Mouse (Mus musculus): ENCODE measurements around the gene Olfr615. TPM values are rescaled to one million over a fixed set of nuclear protein-coding genes. Genes with fewer than 3 reads are reported as not detected.

Gene Olfr615
- polyA plus RNA-seq, 1 experiment from 2014 or later, result not detected

- Histone ChIP-seq H3K9ac (ENCODE audit: low read length) (no peak overlapping the region), H3K4me1 (ENCODE audit: control insufficient read depth, insufficient read depth, low read length) (no peaks in the 10 kb centered on the region), H3K9me3 (replicated peaks; ENCODE audit: control insufficient read depth, low read length) (no peaks in the 10 kb centered on the region), H3K27me3 (ENCODE audit: control insufficient read depth, insufficient read depth, low read length) (no peaks in the 10 kb centered on the region), H3K4me3 (replicated peaks; ENCODE audit: low read length) (no peak overlapping the region), H3K36me3 (ENCODE audit: control insufficient read depth, insufficient read depth, low read length) (no peaks in the 10 kb centered on the region), H3K27ac (ENCODE audit: low read length) (no peak overlapping the region), H3K4me2 (ENCODE audit: low read depth, low read length) (no peak overlapping the region)
- 63% methylated on average over 2 of the region's 2 CpGs for WGBS
- no peak for ATAC-seq (ENCODE audit: insufficient read depth, low FRiP score)
These were observed 51.5 kb downstream of the Olfr615 start for GRCm38 (mm10) chr7:103607425-103607824.

GRCm38 (mm10) chr7:103612434-103612833, 56.6 kb downstream of the Olfr615 start, which contains the start of gene Olfr620:
TSS of gene Olfr620 (minus strand) at chr7:103612534.
- no peaks in the 10 kb centered on the region for H3K4me1 ChIP-seq (ENCODE audit: control insufficient read depth, insufficient read depth, low read length)
- H3K4me3 ChIP-seq (replicated peaks; ENCODE audit: low read length), result no peak within 1 kb of the TSS
- no peaks in the 10 kb centered on the region for H3K27me3 ChIP-seq (ENCODE audit: control insufficient read depth, insufficient read depth, low read length)
- H3K27ac ChIP-seq (ENCODE audit: low read length), result no peak within 1 kb of the TSS
- WGBS, result 70% methylated on average over 2 of the region's 2 CpGs
- no peak within 1 kb of the TSS for H3K9ac ChIP-seq (ENCODE audit: low read length)
- no peaks in the 10 kb centered on the region for H3K36me3 ChIP-seq (ENCODE audit: control insufficient read depth, insufficient read depth, low read length)
- no peak for ATAC-seq (ENCODE audit: insufficient read depth, low FRiP score)
- H3K4me2 ChIP-seq (ENCODE audit: low read depth, low read length), result no peak within 1 kb of the TSS
- H3K9me3 ChIP-seq (replicated peaks; ENCODE audit: control insufficient read depth, low read length), result no peaks in the 10 kb centered on the region

Small RNAs within 50 kb of the gene (microRNA-seq; reads per million reads assigned to microRNA genes)
- gene Gm26506, result not detected

Other genes with a start within 250 kb of the Olfr615 start
- not detected in 2 replicates for gene Olfr597, start 239.8 kb upstream of the Olfr615 start, polyA plus RNA-seq (2015; fragmentation: Nextera tagmentation; extraction: Ambion mirVana)
- gene Olfr598, start 232.5 kb upstream of the Olfr615 start, polyA plus RNA-seq (2015; fragmentation: Nextera tagmentation; extraction: Ambion mirVana), result not detected in 2 replicates
- gene Olfr599, start 220.2 kb upstream of the Olfr615 start, polyA plus RNA-seq (2015; fragmentation: Nextera tagmentation; extraction: Ambion mirVana), result not detected in 2 replicates
- not detected in 2 replicates for gene Olfr600, start 206.4 kb upstream of the Olfr615 start, polyA plus RNA-seq (2015; fragmentation: Nextera tagmentation; extraction: Ambion mirVana)
- not detected in 2 replicates for gene Olfr601, start 193.4 kb upstream of the Olfr615 start, polyA plus RNA-seq (2015; fragmentation: Nextera tagmentation; extraction: Ambion mirVana)
- not detected in 2 replicates for gene Olfr603, start 169.9 kb upstream of the Olfr615 start, polyA plus RNA-seq (2015; fragmentation: Nextera tagmentation; extraction: Ambion mirVana)
- not detected in 2 replicates for gene Usp17lc, start 141.0 kb upstream of the Olfr615 start, polyA plus RNA-seq (2015; fragmentation: Nextera tagmentation; extraction: Ambion mirVana)
- gene Olfr605, start 110.6 kb upstream of the Olfr615 start, polyA plus RNA-seq (2015; fragmentation: Nextera tagmentation; extraction: Ambion mirVana), result not detected in 2 replicates
- gene Olfr606, start 107.0 kb upstream of the Olfr615 start, polyA plus RNA-seq (2015; fragmentation: Nextera tagmentation; extraction: Ambion mirVana), result not detected in 2 replicates
- gene Olfr607, start 91.9 kb upstream of the Olfr615 start, polyA plus RNA-seq (2015; fragmentation: Nextera tagmentation; extraction: Ambion mirVana), result not detected in 2 replicates
- gene Olfr608, start 86.2 kb upstream of the Olfr615 start, polyA plus RNA-seq (2015; fragmentation: Nextera tagmentation; extraction: Ambion mirVana), result not detected in 2 replicates
- not detected in 2 replicates for gene Olfr609, start 58.0 kb upstream of the Olfr615 start, polyA plus RNA-seq (2015; fragmentation: Nextera tagmentation; extraction: Ambion mirVana)
- not detected in 2 replicates for gene Olfr610, start 44.0 kb upstream of the Olfr615 start, polyA plus RNA-seq (2015; fragmentation: Nextera tagmentation; extraction: Ambion mirVana)
- gene Olfr611, start 35.2 kb upstream of the Olfr615 start, polyA plus RNA-seq (2015; fragmentation: Nextera tagmentation; extraction: Ambion mirVana), result not detected in 2 replicates
- not detected in 2 replicates for gene Olfr612, start 13.4 kb upstream of the Olfr615 start, polyA plus RNA-seq (2015; fragmentation: Nextera tagmentation; extraction: Ambion mirVana)
- gene Olfr613, start 8.0 kb upstream of the Olfr615 start, polyA plus RNA-seq (2015; fragmentation: Nextera tagmentation; extraction: Ambion mirVana), result not detected in 2 replicates
- gene Olfr616, start 13.1 kb downstream of the Olfr615 start, polyA plus RNA-seq (2015; fragmentation: Nextera tagmentation; extraction: Ambion mirVana), result not detected in 2 replicates
- gene Olfr617, start 17.0 kb downstream of the Olfr615 start, polyA plus RNA-seq (2015; fragmentation: Nextera tagmentation; extraction: Ambion mirVana), result not detected in 2 replicates
- gene Olfr618, start 34.0 kb downstream of the Olfr615 start, polyA plus RNA-seq (2015; fragmentation: Nextera tagmentation; extraction: Ambion mirVana), result not detected in 2 replicates
- not detected in 2 replicates for gene Olfr619, start 44.5 kb downstream of the Olfr615 start, polyA plus RNA-seq (2015; fragmentation: Nextera tagmentation; extraction: Ambion mirVana)
- gene Olfr620, start 56.5 kb downstream of the Olfr615 start, polyA plus RNA-seq (2015; fragmentation: Nextera tagmentation; extraction: Ambion mirVana), result not detected in 2 replicates
- gene Olfr622, start 86.6 kb downstream of the Olfr615 start, polyA plus RNA-seq (2015; fragmentation: Nextera tagmentation; extraction: Ambion mirVana), result not detected in 2 replicates
- not detected in 2 replicates for gene Olfr623, start 107.6 kb downstream of the Olfr615 start, polyA plus RNA-seq (2015; fragmentation: Nextera tagmentation; extraction: Ambion mirVana)
- gene Olfr624, start 115.1 kb downstream of the Olfr615 start, polyA plus RNA-seq (2015; fragmentation: Nextera tagmentation; extraction: Ambion mirVana), result 0.04 and 0.05 TPM in 2 replicates
- gene Olfr625-ps1, start 126.6 kb downstream of the Olfr615 start, polyA plus RNA-seq (2015; fragmentation: Nextera tagmentation; extraction: Ambion mirVana), result not detected in 2 replicates
- gene Olfr243, start 158.6 kb downstream of the Olfr615 start, polyA plus RNA-seq (2015; fragmentation: Nextera tagmentation; extraction: Ambion mirVana), result not detected in 2 replicates
- gene Olfr628, start 174.3 kb downstream of the Olfr615 start, polyA plus RNA-seq (2015; fragmentation: Nextera tagmentation; extraction: Ambion mirVana), result not detected in 2 replicates
- gene Olfr629, start 188.9 kb downstream of the Olfr615 start, polyA plus RNA-seq (2015; fragmentation: Nextera tagmentation; extraction: Ambion mirVana), result not detected in 2 replicates
- gene Olfr630, start 201.3 kb downstream of the Olfr615 start, polyA plus RNA-seq (2015; fragmentation: Nextera tagmentation; extraction: Ambion mirVana), result not detected in 2 replicates
- not detected in 2 replicates for gene Olfr69, start 215.5 kb downstream of the Olfr615 start, polyA plus RNA-seq (2015; fragmentation: Nextera tagmentation; extraction: Ambion mirVana)
- not detected in 2 replicates for gene Olfr68, start 223.6 kb downstream of the Olfr615 start, polyA plus RNA-seq (2015; fragmentation: Nextera tagmentation; extraction: Ambion mirVana)
- gene Olfr67, start 235.7 kb downstream of the Olfr615 start, polyA plus RNA-seq (2015; fragmentation: Nextera tagmentation; extraction: Ambion mirVana), result not detected in 2 replicates

Measured in stomach, embryonic 16.5 days (tissue).